Mouse (Mus musculus) E14TG2a.4 (cell line): ENCODE data around the gene Adap1.

ENCODE experiments used
- CTCF ChIP-seq: conservative IDR thresholded peaks from 2 replicates; pipeline ENCODE4 v1.5.1; 2014; ENCODE audit warnings: low read length
- POU5F1 ChIP-seq: IDR thresholded peaks from 2 replicates; pipeline ENCODE4 v1.6.1; 2014; ENCODE audit warnings: low read length, borderline replicate concordance

- TF ChIP-seq CTCF, result no peak
- no peak for TF ChIP-seq POU5F1
Observed at GRCm38 (mm10) chr5:139347225-139347624, 21.8 kb upstream of the Adap1 start.
